In the genomic region with DNA sequence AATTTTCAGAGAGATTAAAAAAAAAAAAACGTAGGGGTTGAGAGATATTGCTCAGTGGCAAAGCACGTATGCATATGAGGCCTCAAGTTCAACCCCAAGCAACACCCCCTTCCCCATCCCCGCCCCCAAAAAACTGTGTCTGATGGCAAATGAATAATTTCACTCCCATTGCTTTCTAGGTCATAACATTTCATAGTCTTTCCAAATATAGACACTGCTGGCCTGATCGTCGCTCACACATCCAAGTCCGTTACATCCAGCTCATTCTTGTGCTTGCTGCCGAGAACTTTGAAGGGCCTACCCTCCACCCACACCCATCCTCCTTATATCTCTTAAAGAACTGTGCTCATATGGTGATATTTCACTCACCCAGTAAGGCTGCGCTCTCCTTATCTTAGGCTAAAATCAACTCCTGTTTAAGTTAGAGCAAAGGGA, we compare ENCODE assay signal across 10 mouse cellular contexts. TPM values are rescaled to one million over a fixed set of nuclear protein-coding genes. Genes with fewer than 3 reads are reported as not detected.
DNase-seq lines count a peak whose midpoint lies in the region; ATAC-seq and TF ChIP-seq lines count a peak whose summit lies in the region.
"Had no signal": no experiment of that assay in that cellular context is flagged by ENCODE, and none has a peak within 500 bp of the region (broad histone marks: within the 10 kb centered on the region; RNA-seq: fewer than 3 reads in every experiment).

No protein-coding gene starts in this region.

- no peaks in the 10 kb centered on the region for H3K27me3 ChIP-seq in heart, postnatal 0 days (ENCODE audit: control insufficient read depth, insufficient read depth, low read length)
- H3K27me3 ChIP-seq in embryonic facial prominence, embryonic 10.5 days (replicated peaks; ENCODE audit: low read depth, poor library complexity, severe bottlenecking), result peaks cover 17% of the 10 kb centered on the region
- H3K27me3 ChIP-seq in forebrain, embryonic 13.5 days, result no peaks in the 10 kb centered on the region
- no peaks in the 10 kb centered on the region for H3K27me3 ChIP-seq in midbrain, embryonic 10.5 days (ENCODE audit: low read depth, poor library complexity, severe bottlenecking)
- H3K27me3 ChIP-seq: embryonic facial prominence, embryonic 13.5 days had no signal

- no peak for TF ChIP-seq EP300 in heart, postnatal 0 days (IDR thresholded peaks at IDR 0.05; ENCODE audit: low read depth)

- ATAC-seq in heart, postnatal 0 days (ENCODE audit: insufficient read depth, low read depth), result no peak
- ATAC-seq in forebrain, embryonic 13.5 days, result peak; percentile 33
- no peak for ATAC-seq in megakaryocyte-erythroid progenitor cell, adult 5-6 weeks (replicated peaks; ENCODE audit: low FRiP score, low TSS enrichment, poor library complexity, severe bottlenecking)

- 72% methylated on average over 8 of the region's 8 CpGs for WGBS in heart, postnatal 0 days
- WGBS in embryonic facial prominence, embryonic 10.5 days, result 64% methylated on average over 8 of the region's 8 CpGs
- 45% methylated on average over 8 of the region's 8 CpGs for WGBS in forebrain, embryonic 13.5 days
- WGBS in midbrain, embryonic 10.5 days, result 54% methylated on average over 8 of the region's 8 CpGs

- H3K36me3 ChIP-seq in heart, postnatal 0 days (replicated peaks; ENCODE audit: control insufficient read depth, insufficient read depth, low read length), result no peaks in the 10 kb centered on the region
- no peaks in the 10 kb centered on the region for H3K36me3 ChIP-seq in embryonic facial prominence, embryonic 10.5 days (replicated peaks)
- H3K36me3 ChIP-seq in forebrain, embryonic 13.5 days (ENCODE audit: poor library complexity, severe bottlenecking), result no peaks in the 10 kb centered on the region
- H3K36me3 ChIP-seq in midbrain, embryonic 10.5 days, result no peaks in the 10 kb centered on the region
- H3K36me3 ChIP-seq: embryonic facial prominence, embryonic 13.5 days had no signal

- peak overlapping the region; percentile 60; the same call in 1 of the 2 replicates for H3K4me2 ChIP-seq in heart, postnatal 0 days (ENCODE audit: low read depth, low read length)
- H3K4me2 ChIP-seq in forebrain, embryonic 13.5 days, result peak overlapping the region; percentile 57

- no peak overlapping the region for H3K4me3 ChIP-seq in heart, postnatal 0 days (ENCODE audit: low read depth, low read length)
- H3K4me3 ChIP-seq in embryonic facial prominence, embryonic 10.5 days, result 0 out of 2 replicates have a peak overlapping the region, but pooled peaks have one; percentile 45
- H3K4me3 ChIP-seq in forebrain, embryonic 13.5 days, result no peak overlapping the region
- peak overlapping the region; percentile 47 for H3K4me3 ChIP-seq in midbrain, embryonic 10.5 days

- H3K9ac ChIP-seq in heart, postnatal 0 days (replicated peaks; ENCODE audit: low read depth, low read length), result no peak overlapping the region
- H3K9ac ChIP-seq in forebrain, embryonic 13.5 days, result no peak overlapping the region

- no peaks in the 10 kb centered on the region for H3K4me1 ChIP-seq in heart, postnatal 0 days (ENCODE audit: control insufficient read depth, insufficient read depth)
- H3K4me1 ChIP-seq in embryonic facial prominence, embryonic 10.5 days, result peaks cover 38% of the 10 kb centered on the region
- peaks cover 43% of the 10 kb centered on the region for H3K4me1 ChIP-seq in forebrain, embryonic 13.5 days
- H3K4me1 ChIP-seq in midbrain, embryonic 10.5 days, result peaks cover 53% of the 10 kb centered on the region

- TF ChIP-seq CTCF in heart, postnatal 0 days (IDR thresholded peaks at IDR 0.05; ENCODE audit: low read depth), result no peak

- H3K27ac ChIP-seq in heart, postnatal 0 days (ENCODE audit: low read depth), result no peak overlapping the region
- peak overlapping the region; percentile 65; the same call in 1 of the 2 replicates for H3K27ac ChIP-seq in embryonic facial prominence, embryonic 10.5 days (replicated peaks)
- H3K27ac ChIP-seq in forebrain, embryonic 13.5 days, result peak overlapping the region; percentile 96
- H3K27ac ChIP-seq in midbrain, embryonic 10.5 days (replicated peaks), result peak overlapping the region; percentile 93

- DNase-seq in heart, postnatal 0 days (ENCODE audit: low spot score), result no peak
- DNase-seq in heart, postnatal 4 days, result no peak
- DNase-seq in embryonic facial prominence, embryonic 10.5 days (ENCODE audit: low spot score), result no peak
- DNase-seq in midbrain, embryonic 10.5 days (ENCODE audit: low spot score), result peak; percentile 35
- DNase-seq in gastrocnemius, postnatal 25 days, result no peak
- DNase-seq in thymus, postnatal 10 days (ENCODE audit: low spot score in 2 of 2), result no peak
- DNase-seq: thymus, adult 2 months had no signal

- H3K9me3 ChIP-seq in heart, postnatal 0 days (replicated peaks; ENCODE audit: control insufficient read depth, low read length), result no peaks in the 10 kb centered on the region
- H3K9me3 ChIP-seq in embryonic facial prominence, embryonic 10.5 days, result no peaks in the 10 kb centered on the region
- no peaks in the 10 kb centered on the region for H3K9me3 ChIP-seq in forebrain, embryonic 13.5 days (replicated peaks)
- no peaks in the 10 kb centered on the region for H3K9me3 ChIP-seq in midbrain, embryonic 10.5 days (replicated peaks)
- H3K9me3 ChIP-seq: embryonic facial prominence, embryonic 13.5 days had no signal

RNA-seq across cellular contexts. Expression of a gene that starts 5.2 kb away (rescaled TPM):
- total RNA-seq in heart, postnatal 0 days (2014; rRNA removed; ENCODE audit: low replicate concordance), result not detected in 2 replicates
- 0.18 TPM in 1 of 2 replicates, not detected in the other for polyA plus RNA-seq in heart, postnatal 0 days (2015; fragmentation: Nextera tagmentation; extraction: Ambion mirVana)
- under 1 TPM in 1 of 2 experiments, not detected in 1; 0.74 TPM for total RNA-seq in heart, postnatal 4 days (2021)
- 0.09 and 0.16 TPM in 2 replicates for polyA plus RNA-seq in embryonic facial prominence, embryonic 10.5 days (2016; fragmentation: Nextera tagmentation; extraction: Ambion mirVana)
- polyA plus RNA-seq in forebrain, embryonic 13.5 days (2015; fragmentation: Nextera tagmentation; extraction: Ambion mirVana), result 0.27 and 0.38 TPM in 2 replicates
- 0.21 and 0.31 TPM in 2 replicates for polyA plus RNA-seq in midbrain, embryonic 10.5 days (2016; fragmentation: Nextera tagmentation; extraction: Ambion mirVana)
- not detected for total RNA-seq in gastrocnemius, postnatal 25 days (2021)
- not detected in 2 replicates for total RNA-seq in megakaryocyte-erythroid progenitor cell, adult 5-6 weeks (2014; fragmentation: Nextera tagmentation)
- not detected in 2 replicates for total RNA-seq in megakaryocyte-erythroid progenitor cell, adult 5-6 weeks (2017)

RNA-seq across cellular contexts. Expression of a gene that starts 45.5 kb away (rescaled TPM):
- total RNA-seq in heart, postnatal 0 days (2014; rRNA removed; ENCODE audit: low replicate concordance), result 4.8 and 4.9 TPM in 2 replicates
- 17.5 and 18.5 TPM in 2 replicates for polyA plus RNA-seq in heart, postnatal 0 days (2015; fragmentation: Nextera tagmentation; extraction: Ambion mirVana)
- 10 to 100 TPM; 15.3 to 16.4 TPM for total RNA-seq in heart, postnatal 4 days (2021)
- 34.5 and 36.2 TPM in 2 replicates for polyA plus RNA-seq in embryonic facial prominence, embryonic 10.5 days (2016; fragmentation: Nextera tagmentation; extraction: Ambion mirVana)
- 25.9 and 28.1 TPM in 2 replicates for polyA plus RNA-seq in forebrain, embryonic 13.5 days (2015; fragmentation: Nextera tagmentation; extraction: Ambion mirVana)
- polyA plus RNA-seq in midbrain, embryonic 10.5 days (2016; fragmentation: Nextera tagmentation; extraction: Ambion mirVana), result 45.9 and 48.4 TPM in 2 replicates
- total RNA-seq in gastrocnemius, postnatal 25 days (2021), result 1 to 10 TPM; 5.0 to 5.6 TPM
- total RNA-seq in megakaryocyte-erythroid progenitor cell, adult 5-6 weeks (2014; fragmentation: Nextera tagmentation), result 10.9 and 13.7 TPM in 2 replicates
- 10.3 and 16.8 TPM in 2 replicates for total RNA-seq in megakaryocyte-erythroid progenitor cell, adult 5-6 weeks (2017)

RNA-seq across cellular contexts. Expression of a gene that starts 45.6 kb away (rescaled TPM):
- total RNA-seq in heart, postnatal 0 days (2014; rRNA removed; ENCODE audit: low replicate concordance), result 8.5 and 9.0 TPM in 2 replicates
- polyA plus RNA-seq in heart, postnatal 0 days (2015; fragmentation: Nextera tagmentation; extraction: Ambion mirVana), result 11.4 and 12.1 TPM in 2 replicates
- 10 to 100 TPM in 1 of 2 experiments, 1 to 10 TPM in 1; 9.4 to 10.7 TPM for total RNA-seq in heart, postnatal 4 days (2021)
- 44.9 and 49.6 TPM in 2 replicates for polyA plus RNA-seq in embryonic facial prominence, embryonic 10.5 days (2016; fragmentation: Nextera tagmentation; extraction: Ambion mirVana)
- 41.9 and 43.0 TPM in 2 replicates for polyA plus RNA-seq in forebrain, embryonic 13.5 days (2015; fragmentation: Nextera tagmentation; extraction: Ambion mirVana)
- polyA plus RNA-seq in midbrain, embryonic 10.5 days (2016; fragmentation: Nextera tagmentation; extraction: Ambion mirVana), result 55.2 and 59.9 TPM in 2 replicates
- 1 to 10 TPM; 6.3 to 7.4 TPM for total RNA-seq in gastrocnemius, postnatal 25 days (2021)
- total RNA-seq in megakaryocyte-erythroid progenitor cell, adult 5-6 weeks (2014; fragmentation: Nextera tagmentation), result 17.5 and 19.5 TPM in 2 replicates
- 26.4 and 29.9 TPM in 2 replicates for total RNA-seq in megakaryocyte-erythroid progenitor cell, adult 5-6 weeks (2017)

Comparison
In these comparisons a context has a peak if more than half of its experiments do, and no peak if none do; other contexts are left out.
1. H3K4me3 ChIP-seq: peak in embryonic facial prominence, embryonic 10.5 days (single experiment) and midbrain, embryonic 10.5 days (single experiment); none in heart, postnatal 0 days (single experiment) and forebrain, embryonic 13.5 days (single experiment).